Mouse (Mus musculus) ES-Bruce4 (cell line): ENCODE measurements around the gene N4bp1.

Experiments
- CTCF ChIP-seq: IDR thresholded peaks from one replicate; pipeline ENCODE4 v1.8.1; 2011; ENCODE audit warnings: low read depth, low read length
- EP300 ChIP-seq: IDR thresholded peaks from 2 replicates; pipeline ENCODE4 v1.6.1; 2011; ENCODE audit warnings: low read depth, low read length; ENCODE audit not compliant: insufficient read depth

- TF ChIP-seq CTCF: no peak
- TF ChIP-seq EP300: no peak
Measured at GRCm38 (mm10) chr8:86864764-86865163, 20.3 kb downstream of the N4bp1 start.
